Mouse (Mus musculus): ENCODE measurements at regions not wholly inside any gene's neighbourhood (a gene's known extent, or its start where the extent isn't known, plus 50 kb on each side); places are given as distances from the start of the nearest gene placed in this dataset.

DNA sequence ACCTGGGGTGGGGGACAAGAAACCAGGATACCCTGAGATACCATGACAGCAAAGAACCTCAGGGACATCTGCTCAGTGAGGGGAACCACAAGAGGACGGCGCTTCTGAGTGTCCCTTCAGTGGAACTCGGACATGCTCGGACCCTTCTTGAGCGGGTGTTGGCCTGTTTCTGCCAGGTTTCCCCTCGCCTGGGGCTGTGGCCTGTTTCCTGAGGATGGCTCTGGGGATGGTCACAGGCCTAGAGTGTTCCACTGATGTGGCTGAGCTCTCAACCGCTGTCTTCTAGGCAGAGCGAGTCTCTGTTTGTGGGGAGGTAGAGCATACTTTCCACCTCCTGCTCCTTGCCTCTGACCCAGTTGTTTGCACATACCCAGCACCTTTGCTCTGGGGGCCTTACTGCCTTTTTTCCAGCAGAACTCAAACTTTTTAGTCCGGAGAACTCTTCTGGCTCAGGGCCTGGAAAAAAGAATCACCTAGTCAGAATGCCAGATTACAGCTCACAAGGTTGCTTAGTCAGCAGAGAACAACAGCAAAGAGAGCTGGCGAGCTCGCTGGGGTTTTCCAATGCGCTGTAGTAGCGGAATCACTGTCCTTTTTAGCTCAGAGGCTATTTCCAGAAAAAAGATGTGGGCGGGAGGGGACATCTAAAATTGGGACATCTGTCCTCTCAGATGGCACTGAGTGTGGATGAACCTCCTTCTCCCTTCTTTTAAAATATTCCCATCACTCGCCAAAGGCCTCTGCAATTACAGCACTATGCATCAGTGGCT is 65.3 kb downstream of the Med10 start:
- no peak for DNase-seq (ENCODE audit: low spot score)

DNA sequence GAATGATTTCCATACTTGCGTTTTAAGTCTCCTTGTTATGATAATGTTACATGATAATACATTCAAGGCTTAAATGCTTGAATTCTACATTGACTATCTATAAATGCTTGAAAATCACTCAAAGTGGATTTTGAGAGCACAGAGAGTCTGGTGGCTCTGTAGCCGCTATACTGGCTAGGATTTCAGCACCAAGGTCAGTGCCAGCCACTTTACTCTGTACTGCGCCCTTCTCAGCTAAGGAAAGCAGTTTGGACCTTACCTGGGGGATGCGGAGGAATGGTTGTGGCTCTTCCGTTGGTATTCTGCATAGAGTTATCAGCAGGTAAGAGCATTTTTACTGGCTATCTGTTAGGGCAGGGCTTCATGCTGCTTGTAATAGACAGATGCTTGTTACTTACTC is 94.3 kb downstream of the Med10 start:
- DNase-seq (ENCODE audit: low spot score), result no peak

GRCm38 (mm10) chr13:69901139-69901538 is 98.9 kb downstream of the Med10 start:
- DNase-seq (ENCODE audit: low spot score), result no peak

GRCm38 (mm10) chr13:69906802-69907537 is 104.8 kb downstream of the Med10 start:
- DNase-seq (ENCODE audit: low spot score), result no peak

- DNase-seq (ENCODE audit: low spot score), result no peak
These were observed 113.6 kb downstream of the Med10 start for GRCm38 (mm10) chr13:69915796-69916195.

DNA sequence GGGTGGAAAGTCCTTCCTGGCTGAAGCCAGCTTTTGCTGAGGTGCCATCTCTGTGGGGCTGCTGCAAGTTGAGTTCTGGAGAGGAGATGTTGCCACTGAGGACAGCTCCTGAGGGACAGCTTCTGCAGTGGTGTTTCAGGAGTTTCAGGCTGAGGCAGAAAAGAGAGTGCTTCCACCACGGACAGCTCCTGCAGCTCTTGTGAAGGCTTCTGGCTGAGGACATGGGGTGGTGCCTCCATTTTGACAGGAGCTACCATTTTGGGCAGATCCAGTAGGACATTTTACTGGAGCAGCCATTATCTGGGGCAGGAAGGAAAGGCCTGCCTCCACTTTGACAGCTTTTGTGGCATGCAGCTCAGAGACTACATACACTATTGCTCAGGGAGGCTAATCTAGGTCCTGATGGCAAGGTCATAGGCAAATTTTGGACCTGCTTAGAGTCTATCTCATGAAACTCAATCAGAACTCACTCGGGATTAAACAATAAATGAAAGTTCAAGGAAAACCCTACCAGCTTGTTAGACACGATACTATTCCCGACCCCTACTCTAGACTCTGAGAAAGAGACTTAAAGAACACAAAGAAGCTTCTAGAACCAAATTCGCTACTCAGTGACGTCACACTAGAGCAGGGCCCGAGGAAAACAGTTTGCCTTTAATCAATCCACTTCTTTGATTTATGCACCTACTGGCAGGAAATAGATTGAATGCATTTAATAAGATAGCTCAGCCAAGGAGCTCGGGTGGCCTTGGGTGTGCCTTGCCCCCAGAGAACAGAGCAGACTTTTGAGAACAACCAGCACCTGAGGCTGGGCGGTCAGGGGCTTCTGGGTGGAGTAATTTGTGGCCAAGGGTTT is 130.7 kb downstream of the Med10 start:
- DNase-seq (ENCODE audit: low spot score), result peak; percentile 4

DNA sequence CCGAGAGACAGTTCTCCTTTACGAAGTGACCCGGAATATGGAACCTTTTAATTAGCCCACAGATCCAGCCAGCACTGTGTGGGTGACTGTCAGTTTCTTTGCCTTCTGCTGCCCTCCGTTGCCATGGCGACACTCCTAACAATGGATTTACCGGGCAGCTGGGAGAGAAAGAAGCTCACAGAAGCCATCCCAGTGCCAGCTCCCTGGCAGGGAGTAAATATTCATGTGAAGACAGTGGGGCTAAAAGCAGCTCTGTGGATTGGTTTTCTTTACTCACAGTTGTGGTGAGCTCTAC is 131.3 kb downstream of the Med10 start:
- peak; percentile 8 for DNase-seq (ENCODE audit: low spot score)

- DNase-seq (ENCODE audit: low spot score), result no peak
These were observed 137.6 kb downstream of the Med10 start for GRCm38 (mm10) chr13:69939791-69940190.

GRCm38 (mm10) chr13:69944651-69945050 is 142.5 kb downstream of the Med10 start:
- DNase-seq (ENCODE audit: low spot score), result no peak

DNA sequence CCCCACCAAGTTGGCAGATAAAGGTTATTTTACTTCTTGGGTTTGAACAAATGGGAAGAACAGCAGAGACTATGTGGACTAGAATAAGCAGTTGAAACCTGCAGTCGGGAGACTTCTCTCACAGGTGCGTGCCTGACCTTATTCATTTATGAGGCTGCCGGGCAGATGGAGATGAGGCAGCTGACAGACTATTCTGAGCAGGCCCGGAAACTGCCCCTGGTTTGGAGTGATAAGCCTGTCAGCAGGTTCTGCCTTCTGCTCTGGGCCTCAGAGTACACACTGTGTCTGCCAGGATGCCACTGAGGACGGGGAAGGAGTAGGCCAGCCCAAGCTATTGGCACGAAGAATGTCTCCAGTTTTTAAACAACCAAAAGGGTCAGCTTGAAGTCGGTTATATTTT is 144.4 kb downstream of the Med10 start:
- DNase-seq (ENCODE audit: low spot score), result no peak

DNA sequence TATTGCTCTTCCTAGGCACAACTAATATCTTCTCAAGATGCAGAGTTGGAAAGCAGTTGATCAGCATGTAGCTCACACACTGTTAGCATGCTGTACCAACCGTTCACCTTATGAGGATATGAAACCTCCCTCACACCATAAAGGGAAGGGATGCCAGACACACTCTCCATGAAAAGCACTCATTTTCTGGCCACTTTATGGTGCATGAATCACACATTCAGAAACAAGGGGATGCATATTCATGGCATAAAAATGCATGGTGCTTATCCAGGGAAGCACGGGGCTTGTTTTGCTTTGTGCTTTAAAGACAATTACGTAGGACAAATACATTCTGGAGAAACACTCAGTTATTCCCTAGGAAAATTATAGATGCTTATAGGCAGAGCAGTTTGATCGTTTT is 149.9 kb downstream of the Med10 start:
- no peak for DNase-seq (ENCODE audit: low spot score)

DNA sequence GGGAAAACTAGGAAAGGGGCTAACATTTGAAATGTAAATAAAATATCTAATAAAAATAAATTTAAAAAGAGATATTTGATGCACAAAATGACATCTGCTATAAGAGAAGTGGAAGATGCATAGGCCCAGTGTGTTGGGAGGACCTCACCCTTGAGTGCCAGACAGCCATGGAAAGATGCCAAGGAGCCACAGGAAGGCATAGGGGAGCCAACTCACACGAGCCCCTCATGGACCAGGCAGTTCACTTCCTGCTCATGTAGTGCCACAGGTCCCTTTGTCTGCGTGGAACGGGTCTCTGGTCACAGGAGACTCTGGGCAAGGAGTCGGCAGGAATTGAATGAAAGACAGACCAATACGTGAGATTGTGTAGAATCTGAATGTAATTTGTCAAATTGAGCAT is 152.0 kb downstream of the Med10 start:
- no peak for DNase-seq (ENCODE audit: low spot score)

- no peak for DNase-seq (ENCODE audit: low spot score)
These were observed 153.3 kb downstream of the Med10 start for GRCm38 (mm10) chr13:69955503-69955902.

GRCm38 (mm10) chr13:69963944-69964343 is 161.7 kb downstream of the Med10 start:
- no peak for DNase-seq (ENCODE audit: low spot score)

DNA sequence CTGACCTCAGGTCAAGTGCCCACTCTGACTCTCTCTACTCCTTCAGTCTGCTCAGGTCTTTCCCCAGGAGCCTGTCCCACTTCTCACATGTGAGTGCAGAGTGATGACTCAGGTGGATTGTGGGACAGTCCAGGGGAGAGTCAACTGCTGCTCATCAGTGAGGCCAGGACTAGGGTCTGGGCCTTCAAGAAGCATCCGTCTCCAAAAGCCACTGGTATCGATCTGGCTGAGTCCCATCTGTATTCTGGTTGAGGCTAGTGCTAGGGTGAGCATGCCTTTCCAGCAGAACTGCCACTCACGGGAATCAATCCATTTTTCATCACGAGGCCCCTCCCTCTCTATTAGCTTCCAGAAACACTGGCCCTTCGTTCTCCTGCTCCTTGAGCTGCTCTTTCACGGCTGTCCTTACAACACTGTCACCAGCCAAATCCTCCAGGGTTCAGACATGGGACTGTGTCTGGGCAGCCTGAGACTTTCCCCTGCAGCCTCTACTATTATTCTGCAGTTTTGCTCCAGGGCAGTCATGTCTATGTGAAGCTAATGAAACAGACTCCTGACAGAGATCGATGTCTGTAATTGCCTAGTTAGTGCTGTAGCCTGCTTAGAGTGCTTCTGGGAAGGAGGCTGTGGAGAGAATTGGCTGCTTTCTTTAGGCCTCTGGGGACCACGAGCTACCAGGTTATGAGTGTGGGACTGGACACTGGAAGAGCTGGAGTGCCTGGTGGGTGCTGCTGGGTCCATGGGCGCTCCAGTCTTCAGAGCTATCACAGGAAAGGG is 169.3 kb downstream of the Med10 start:
- DNase-seq (ENCODE audit: low spot score), result no peak

GRCm38 (mm10) chr13:69974835-69975234 is 172.6 kb downstream of the Med10 start:
- DNase-seq (ENCODE audit: low spot score), result no peak

GRCm38 (mm10) chr13:69984159-69984558 is 182.0 kb downstream of the Med10 start:
- DNase-seq (ENCODE audit: low spot score), result no peak

- DNase-seq (ENCODE audit: low spot score), result no peak
These were observed 185.0 kb downstream of the Med10 start for GRCm38 (mm10) chr13:69987181-69987580.

GRCm38 (mm10) chr13:69988319-69988718 is 186.1 kb downstream of the Med10 start:
- no peak for DNase-seq (ENCODE audit: low spot score)

- DNase-seq (ENCODE audit: low spot score), result peak; percentile 30
These were observed 189.2 kb downstream of the Med10 start for GRCm38 (mm10) chr13:69991253-69991891.

GRCm38 (mm10) chr13:69991892-69992261 is 189.7 kb downstream of the Med10 start:
- DNase-seq (ENCODE audit: low spot score), result no peak

DNA sequence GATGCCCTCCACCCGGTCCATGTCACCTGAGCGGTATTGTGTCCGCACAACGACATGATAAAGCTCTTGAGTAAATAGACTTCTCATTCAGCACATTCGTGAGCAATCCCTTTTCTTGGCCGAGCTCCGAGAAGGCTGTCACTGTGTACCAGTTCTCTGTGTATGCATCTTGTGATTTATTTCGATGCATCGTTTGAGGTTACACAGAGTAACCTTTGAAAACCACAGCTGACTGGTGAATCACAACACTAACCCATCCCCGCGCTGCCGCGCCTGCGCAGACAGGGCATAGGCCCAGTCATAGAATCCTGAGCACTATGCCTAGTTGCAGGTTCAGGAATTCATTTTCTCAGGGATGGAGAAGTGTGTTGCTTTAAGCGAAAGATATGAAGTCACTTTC is 201.4 kb downstream of the Med10 start:
- peak; percentile 21 for DNase-seq (ENCODE audit: low spot score)
